Mouse (Mus musculus) MEL (cell line): ENCODE data around the gene Vcp. TPM values are rescaled to one million over a fixed set of nuclear protein-coding genes. Genes with fewer than 3 reads are reported as not detected.

Source experiments
- DNase-seq: peaks from one replicate; pipeline ENCODE4 v3.0.0; 2011; ENCODE audit warnings: low read depth, low spot score
- H3K27ac ChIP-seq: 2 replicates; pipeline ENCODE4 v1.5.1; 2012; ENCODE audit warnings: low read depth, mild to moderate bottlenecking, control low read depth, low read length, moderate library complexity; ENCODE audit not compliant: control insufficient read depth
- H3K27me3 ChIP-seq, 2 experiments: fragments of 150-350 bp in 1 of 2; sonication (generic) in 1 of 2; 2 replicates each; pipeline ENCODE4 v1.6.1; 2012; ENCODE audit warnings: low read length in 2 of 2, mild to moderate bottlenecking in 2 of 2, improper control_type of control experiment in 1 of 2, moderate library complexity in 1 of 2; ENCODE audit not compliant: insufficient read depth in 2 of 2, control insufficient read depth in 1 of 2
- H3K36me3 ChIP-seq, 2 experiments: 2 replicates each; pipeline ENCODE4 v1.6.1; 2012 to 2014; ENCODE audit warnings: low read length in 2 of 2, improper control_type of control experiment in 1 of 2, inconsistent platforms in 1 of 2, mild to moderate bottlenecking in 1 of 2; ENCODE audit not compliant: insufficient read depth in 2 of 2, control insufficient read depth in 1 of 2
- H3K4me1 ChIP-seq, 2 experiments: fragments of 150-350 bp in 1 of 2; sonication (generic) in 1 of 2; 2 replicates each; pipeline ENCODE4 v1.6.1; 2012; ENCODE audit warnings: low read length in 2 of 2, improper control_type of control experiment in 1 of 2, mild to moderate bottlenecking in 1 of 2; ENCODE audit not compliant: insufficient read depth in 2 of 2, control insufficient read depth in 1 of 2
- H3K4me3 ChIP-seq, 2 experiments: fragments of 150-350 bp in 1 of 2; sonication (generic) in 1 of 2; 2 replicates each; pipeline ENCODE4 v1.5.1; 2012; ENCODE audit warnings: low read depth in 2 of 2, low read length in 2 of 2, mild to moderate bottlenecking in 2 of 2, moderate library complexity in 2 of 2, control low read depth in 1 of 2, improper control_type of control experiment in 1 of 2; ENCODE audit not compliant: control insufficient read depth in 1 of 2, insufficient read depth in 1 of 2
- H3K79me2 ChIP-seq: 2 replicates; pipeline ENCODE4 v1.6.1; 2012; ENCODE audit warnings: mild to moderate bottlenecking, low read length, moderate library complexity; ENCODE audit not compliant: control insufficient read depth, poor library complexity, insufficient read depth
- H3K9ac ChIP-seq: 2 replicates; pipeline ENCODE4 v1.6.1; 2012; ENCODE audit warnings: low read depth, mild to moderate bottlenecking, control low read depth, low read length, moderate library complexity; ENCODE audit not compliant: control insufficient read depth, poor library complexity, severe bottlenecking
- H3K9me3 ChIP-seq: fragments of 150-350 bp; sonication (generic); replicated peaks from 2 replicates; pipeline ENCODE4 v1.6.1; 2012; ENCODE audit warnings: mild to moderate bottlenecking, low read length, improper control_type of control experiment, moderate library complexity; ENCODE audit not compliant: insufficient read depth
- BHLHE40 ChIP-seq: IDR thresholded peaks from 2 replicates; pipeline ENCODE4 v1.6.1; 2012; ENCODE audit warnings: low read depth, mild to moderate bottlenecking, inconsistent platforms, low read length, improper control_type of control experiment, borderline replicate concordance
- CHD1 ChIP-seq: IDR thresholded peaks from 2 replicates; pipeline ENCODE4 v1.6.1; 2012; ENCODE audit warnings: low read depth, mild to moderate bottlenecking, inconsistent platforms, low read length, improper control_type of control experiment
- E2F4 ChIP-seq: IDR thresholded peaks from 2 replicates; pipeline ENCODE4 v1.6.1; 2011; ENCODE audit warnings: low read depth, low read length, improper control_type of control experiment, borderline replicate concordance
- ETS1 ChIP-seq: IDR thresholded peaks from 2 replicates; pipeline ENCODE4 v1.6.1; 2012; ENCODE audit warnings: low read depth, mild to moderate bottlenecking, inconsistent platforms, low read length, improper control_type of control experiment, moderate library complexity
- GATA1 ChIP-seq: IDR thresholded peaks from 2 replicates; pipeline ENCODE4 v1.6.1; 2011; ENCODE audit warnings: low read depth, low read length, improper control_type of control experiment
- HCFC1 ChIP-seq: IDR thresholded peaks from 2 replicates; pipeline ENCODE4 v1.6.1; 2012; ENCODE audit warnings: low read depth, mild to moderate bottlenecking, inconsistent platforms, low read length, improper control_type of control experiment, moderate library complexity
- KAT2A ChIP-seq: conservative IDR thresholded peaks from 2 replicates; pipeline ENCODE4 v1.6.1; 2012; ENCODE audit warnings: low read depth, low read length, improper control_type of control experiment, inconsistent platforms
- MAFK ChIP-seq: IDR thresholded peaks from 2 replicates; pipeline ENCODE4 v1.6.1; 2011; ENCODE audit warnings: low read depth, mild to moderate bottlenecking, low read length, improper control_type of control experiment, borderline replicate concordance
- MAX ChIP-seq: IDR thresholded peaks from 2 replicates; pipeline ENCODE4 v1.6.1; 2011; ENCODE audit warnings: low read length, improper control_type of control experiment
- MAZ ChIP-seq: IDR thresholded peaks from 2 replicates; pipeline ENCODE4 v1.6.1; 2012; ENCODE audit warnings: low read depth, mild to moderate bottlenecking, inconsistent platforms, low read length, improper control_type of control experiment
- MEF2A ChIP-seq: IDR thresholded peaks from 2 replicates; pipeline ENCODE4 v1.6.1; 2014; ENCODE audit warnings: low read depth, mild to moderate bottlenecking, inconsistent platforms, low read length, improper control_type of control experiment; ENCODE audit not compliant: poor library complexity, insufficient replicate concordance, severe bottlenecking; ENCODE audit errors: extremely low read depth
- MYB ChIP-seq: IDR thresholded peaks from 2 replicates; pipeline ENCODE4 v1.6.1; 2011; ENCODE audit warnings: mild to moderate bottlenecking, low read depth, low read length, improper control_type of control experiment
- MYC ChIP-seq: IDR thresholded peaks from 2 replicates; pipeline ENCODE4 v1.6.1; 2011; ENCODE audit warnings: low read depth, mild to moderate bottlenecking, low read length, improper control_type of control experiment, moderate library complexity
- NRF1 ChIP-seq: IDR thresholded peaks from 2 replicates; pipeline ENCODE4 v1.6.1; 2014; ENCODE audit warnings: low read depth, mild to moderate bottlenecking, inconsistent platforms, low read length, improper control_type of control experiment, moderate library complexity; ENCODE audit not compliant: poor library complexity, insufficient read depth, severe bottlenecking
- POLR2AphosphoS2 ChIP-seq: IDR thresholded peaks from 2 replicates; pipeline ENCODE4 v1.6.1; 2011; ENCODE audit warnings: low read length, improper control_type of control experiment
- RAD21 ChIP-seq: IDR thresholded peaks from 2 replicates; pipeline ENCODE4 v1.6.1; 2011; ENCODE audit warnings: mild to moderate bottlenecking, low read depth, low read length, improper control_type of control experiment
- RCOR1 ChIP-seq: IDR thresholded peaks from 2 replicates; pipeline ENCODE4 v1.6.1; 2012; ENCODE audit warnings: low read depth, mild to moderate bottlenecking, inconsistent platforms, low read length, improper control_type of control experiment
- SIN3A ChIP-seq: IDR thresholded peaks from 2 replicates; pipeline ENCODE4 v1.6.1; 2012; ENCODE audit warnings: low read length, improper control_type of control experiment, inconsistent platforms
- TAL1 ChIP-seq: IDR thresholded peaks from 2 replicates; pipeline ENCODE4 v1.6.1; 2012; ENCODE audit warnings: mild to moderate bottlenecking, inconsistent platforms, low read length, moderate library complexity, mixed read lengths
- TBP ChIP-seq: IDR thresholded peaks from 2 replicates; pipeline ENCODE4 v1.8.0; 2011; ENCODE audit warnings: low read depth, low read length, improper control_type of control experiment
- TCF12 ChIP-seq: IDR thresholded peaks from 2 replicates; pipeline ENCODE4 v1.6.1; 2014; ENCODE audit warnings: low read depth, mild to moderate bottlenecking, inconsistent platforms, low read length, improper control_type of control experiment, moderate library complexity
- UBTF ChIP-seq: IDR thresholded peaks from 2 replicates; pipeline ENCODE4 v1.6.1; 2012; ENCODE audit warnings: low read depth, mild to moderate bottlenecking, inconsistent platforms, low read length, improper control_type of control experiment, moderate library complexity, borderline replicate concordance; ENCODE audit not compliant: insufficient read depth
- USF1 ChIP-seq: IDR thresholded peaks from 2 replicates; pipeline ENCODE4 v1.6.1; 2014; ENCODE audit warnings: low read depth, mild to moderate bottlenecking, inconsistent platforms, low read length, improper control_type of control experiment, moderate library complexity
- USF2 ChIP-seq, 2 experiments: IDR thresholded peaks; 2 replicates each; pipeline ENCODE4 v1.6.1; 2011 to 2012; ENCODE audit warnings: improper control_type of control experiment in 2 of 2, low read length in 2 of 2, borderline replicate concordance in 1 of 2, inconsistent platforms in 1 of 2, low read depth in 1 of 2, mild to moderate bottlenecking in 1 of 2; ENCODE audit not compliant: insufficient read depth in 1 of 2
- ZC3H11A ChIP-seq: IDR thresholded peaks from 2 replicates; pipeline ENCODE4 v1.6.1; 2012; ENCODE audit warnings: low read depth, mild to moderate bottlenecking, inconsistent platforms, low read length, improper control_type of control experiment
- ZKSCAN1 ChIP-seq: IDR thresholded peaks from 2 replicates; pipeline ENCODE4 v1.6.1; 2012; ENCODE audit warnings: low read depth, mild to moderate bottlenecking, inconsistent platforms, low read length, improper control_type of control experiment, moderate library complexity
- ZMIZ1 ChIP-seq: IDR thresholded peaks from 2 replicates; pipeline ENCODE4 v1.6.1; 2012; ENCODE audit warnings: low read depth, mild to moderate bottlenecking, inconsistent platforms, low read length, improper control_type of control experiment, moderate library complexity
- ZNF384 ChIP-seq: IDR thresholded peaks from 2 replicates; pipeline ENCODE4 v1.6.1; 2012; ENCODE audit warnings: low read depth, mild to moderate bottlenecking, inconsistent platforms, low read length, improper control_type of control experiment
- polyA plus RNA-seq, 2 experiments: library from polyadenylated mRNA; stranded (reverse) in 1 of 2; unstranded in 1 of 2; fragments of >175 nt in 1 of 2; fragments of >200 nt in 1 of 2; gene quantifications; 2 replicates each; pipeline versions ENCODE4 v1.2.1 to v1.2.4; 2012; ENCODE audit warnings: low replicate concordance in 2 of 2, low read depth in 1 of 2; ENCODE audit not compliant: insufficient read length in 2 of 2, insufficient read depth in 1 of 2, missing spikeins in 1 of 2
- total RNA-seq: library from RNA; depleted of rRNA; stranded (reverse); fragments of 300-350 nt; gene quantifications from 2 replicates; pipeline ENCODE4 v1.2.3, GENCODE M21; 2012

Gene Vcp
- total and polyA plus RNA-seq, 3 experiments, result 264 to 792 (median 420) TPM

- no peak overlapping the region for H3K27ac ChIP-seq
- H3K36me3 ChIP-seq, result no peaks in the 10 kb centered on the region
- H3K4me3 ChIP-seq, result no peak overlapping the region
- no peak overlapping the region for H3K9ac ChIP-seq
- no peak for DNase-seq
- H3K27me3 ChIP-seq, result peaks cover 0 to 1% of the 10 kb centered on the region in 2 experiments; a peak in 1 of 4 replicates
- no peak for TF ChIP-seq TBP
- TF ChIP-seq MYB, result no peak
- no peak for TF ChIP-seq ZKSCAN1
- no peak for TF ChIP-seq UBTF
- no peak for TF ChIP-seq TCF12
- TF ChIP-seq TAL1, result no peak
- TF ChIP-seq KAT2A, result no peak
- no peak for TF ChIP-seq ETS1
- TF ChIP-seq MAZ, result no peak
- no peak for TF ChIP-seq MYC
- TF ChIP-seq MEF2A, result no peak
- TF ChIP-seq RAD21, result no peak
- no peaks in the 10 kb centered on the region; the same call in 1 of the 2 replicates for H3K79me2 ChIP-seq
- H3K9me3 ChIP-seq, result no peaks in the 10 kb centered on the region
- H3K4me1 ChIP-seq, result peaks cover 0 to 8% of the 10 kb centered on the region in 2 experiments; a peak in 1 of 4 replicates
Measured at GRCm38 (mm10) chr4:42946733-42947290, 53.5 kb downstream of the Vcp start.

- H3K27ac ChIP-seq, result no peak overlapping the region
- H3K27me3 ChIP-seq, result peaks cover 0 to 1% of the 10 kb centered on the region in 2 experiments; a peak in 1 of 4 replicates
- no peak overlapping the region for H3K9ac ChIP-seq
- peak; percentile 77 for DNase-seq
- H3K36me3 ChIP-seq, result no peaks in the 10 kb centered on the region
- no peak overlapping the region for H3K4me3 ChIP-seq
- peaks cover 0 to 11% of the 10 kb centered on the region in 2 experiments; a peak in 1 of 4 replicates for H3K4me1 ChIP-seq
- H3K9me3 ChIP-seq, result no peaks in the 10 kb centered on the region
- no peaks in the 10 kb centered on the region; the same call in 1 of the 2 replicates for H3K79me2 ChIP-seq
- TF ChIP-seq ZMIZ1, result no peak
- TF ChIP-seq ZC3H11A, result 0 out of 2 replicates have a peak, but pooled peaks have one; percentile 15
- no peak for TF ChIP-seq CHD1
- no peak for TF ChIP-seq RCOR1
- TF ChIP-seq BHLHE40, result no peak
- no peak for TF ChIP-seq SIN3A
- no peak for TF ChIP-seq MAFK
- TF ChIP-seq MYB, result no peak
- TF ChIP-seq E2F4, result no peak
- TF ChIP-seq NRF1, result no peak
- no peak for TF ChIP-seq ZKSCAN1
- no peak for TF ChIP-seq TAL1
- TF ChIP-seq HCFC1, result no peak
- no peak for TF ChIP-seq UBTF
- no peak for TF ChIP-seq GATA1
- no peak for TF ChIP-seq ETS1
- TF ChIP-seq TBP, result no peak
- TF ChIP-seq POLR2AphosphoS2, result no peak
- no peak for TF ChIP-seq TCF12
- TF ChIP-seq MAX, result no peak
- no peak for TF ChIP-seq USF2 (IDR thresholded peaks at IDR 0.05; ENCODE audit: borderline replicate concordance in 1 of 2, insufficient read depth in 1 of 2, low read depth in 1 of 2, low read length in 2 of 2)
- peak; percentile 53 for TF ChIP-seq RAD21
- TF ChIP-seq MEF2A, result no peak
- TF ChIP-seq USF1, result peak; percentile 61; the same call in 1 of the 2 replicates
- TF ChIP-seq ZNF384, result no peak
Measured at GRCm38 (mm10) chr4:42945952-42946351, 54.4 kb downstream of the Vcp start.
